Mouse (Mus musculus) bone marrow macrophage, adult 2 months (primary cell): ENCODE data around the gene Sec62.
A peak's percentile ranks its signal among the peaks of the same experiment; 100 is the strongest.

Source experiments
- CTCF ChIP-seq: IDR thresholded peaks from 2 replicates; pipeline ENCODE4 v1.5.1; 2012; ENCODE audit warnings: low read depth, mild to moderate bottlenecking, low read length, moderate library complexity
- POLR2A ChIP-seq: IDR thresholded peaks from 2 replicates; pipeline ENCODE4 v1.6.1; 2012; ENCODE audit warnings: mild to moderate bottlenecking, low read depth, low read length, borderline replicate concordance

GRCm38 (mm10) chr3:30855604-30856458 lies 63.2 kb downstream of the Sec62 start, which contains the start of gene Gpr160:
- TF ChIP-seq POLR2A, result no peak
- TF ChIP-seq CTCF, result peak; percentile 94
